Mouse (Mus musculus) forebrain, embryonic 16.5 days (tissue): ENCODE measurements around the gene Tmem104. TPM values are rescaled to one million over a fixed set of nuclear protein-coding genes. Genes with fewer than 3 reads are reported as not detected.

Source experiments
- microRNA-seq: library from miRNA; unstranded; fragments of <30 nt; microRNA quantifications from one replicate; pipeline ENCODE4, GENCODE M21; 2017
- polyA plus RNA-seq: library from polyadenylated mRNA; unstranded; fragments of >200 nt; fragmentation: Nextera tagmentation; extraction: Ambion mirVana; gene quantifications from 2 replicates; pipeline ENCODE4 v1.2.1, GENCODE M21; 2015

Gene Tmem104
- polyA plus RNA-seq, 1 experiment from 2014 or later = 11.2 TPM

Small RNA genes within 50 kb of the gene (microRNA-seq; reads per million reads assigned to microRNA genes)
- gene Gm25837 = not detected

Other genes starting within 250 kb of the Tmem104 start
- gene Cd300c, start 218.3 kb upstream of the Tmem104 start, polyA plus RNA-seq = not detected in 2 replicates
- not detected in 2 replicates for gene Cd300ld, start 197.6 kb upstream of the Tmem104 start, polyA plus RNA-seq
- gene Cd300c2, start 185.6 kb upstream of the Tmem104 start, polyA plus RNA-seq = 0.61 and 1.4 TPM in 2 replicates
- not detected in 2 replicates for gene Cd300ld2, start 171.3 kb upstream of the Tmem104 start, polyA plus RNA-seq
- not detected in 2 replicates for gene Cd300ld4, start 160.5 kb upstream of the Tmem104 start, polyA plus RNA-seq
- gene Cd300ld5, start 149.7 kb upstream of the Tmem104 start, polyA plus RNA-seq = not detected in 2 replicates
- not detected in 2 replicates for gene Cd300ld3, start 139.1 kb upstream of the Tmem104 start, polyA plus RNA-seq
- not detected in 2 replicates for gene Cd300e, start 125.3 kb upstream of the Tmem104 start, polyA plus RNA-seq
- 0.85 and 1.1 TPM in 2 replicates for gene Rab37, start 96.1 kb upstream of the Tmem104 start, polyA plus RNA-seq
- gene Cd300lf, start 53.5 kb upstream of the Tmem104 start, polyA plus RNA-seq = 0.27 TPM in 1 of 2 replicates, not detected in the other
- gene Slc9a3r1, start 24.1 kb upstream of the Tmem104 start, polyA plus RNA-seq = 49.9 and 57.3 TPM in 2 replicates
- 20.6 and 24.2 TPM in 2 replicates for gene Nat9, start 372 bp downstream of the Tmem104 start, polyA plus RNA-seq
- gene Grin2c, start 79.8 kb downstream of the Tmem104 start, polyA plus RNA-seq = 0.29 and 0.37 TPM in 2 replicates
- 23.2 and 26.9 TPM in 2 replicates for gene Fdxr, start 89.6 kb downstream of the Tmem104 start, polyA plus RNA-seq
- gene Fads6, start 110.2 kb downstream of the Tmem104 start, polyA plus RNA-seq = 0.27 and 0.76 TPM in 2 replicates
- gene Otop2, start 119.7 kb downstream of the Tmem104 start, polyA plus RNA-seq = 0.24 TPM in 1 of 2 replicates, not detected in the other
- gene Ush1g, start 134.6 kb downstream of the Tmem104 start, polyA plus RNA-seq = 0.10 TPM in 2 replicates
- gene Otop3, start 147.2 kb downstream of the Tmem104 start, polyA plus RNA-seq = 0.37 TPM in 1 of 2 replicates, not detected in the other
- gene Hid1, start 180.3 kb downstream of the Tmem104 start, polyA plus RNA-seq = 46.6 and 58.2 TPM in 2 replicates
- gene Cdr2l, start 194.4 kb downstream of the Tmem104 start, polyA plus RNA-seq = 16.8 and 18.3 TPM in 2 replicates
- 158 and 176 TPM in 2 replicates for gene Mrpl58, start 216.3 kb downstream of the Tmem104 start, polyA plus RNA-seq
- 641 and 688 TPM in 2 replicates for gene Atp5h, start 232.5 kb downstream of the Tmem104 start, polyA plus RNA-seq
- gene Kctd2, start 232.6 kb downstream of the Tmem104 start, polyA plus RNA-seq = 18.9 and 20.2 TPM in 2 replicates